Mouse (Mus musculus) activated CD4-positive, CD25-positive, alpha-beta regulatory T cell, adult 4 months (primary cell): Measurements from ENCODE around the gene Igfbp1. TPM values are rescaled to one million over a fixed set of nuclear protein-coding genes. Genes with fewer than 3 reads are reported as not detected.

ENCODE experiments used
- ATAC-seq: one replicate; pipeline ENCODE4 v1.8.0; 2017
- polyA plus RNA-seq, 2 experiments: library from polyadenylated mRNA; unstranded; fragments of 100-300 nt; shearing (Covaris generic); gene quantifications; one replicate each; pipeline ENCODE4 v1.2.1; 2017

The Igfbp1 gene
- polyA plus RNA-seq: not detected

GRCm38 (mm10) chr11:7197491-7197941 is at the start of gene Igfbp1:
TSS of gene Igfbp1 (plus strand) at chr11:7197782.
- ATAC-seq: no peak

GRCm38 (mm10) chr11:7147945-7148344 is 49.6 kb upstream of the Igfbp1 start:
- no peak for ATAC-seq

- ATAC-seq: no peak
Measured at GRCm38 (mm10) chr11:7149471-7149870, 48.1 kb upstream of the Igfbp1 start.

GRCm38 (mm10) chr11:7150511-7150910 is 47.1 kb upstream of the Igfbp1 start:
- ATAC-seq: no peak

GRCm38 (mm10) chr11:7152371-7152770 is 45.2 kb upstream of the Igfbp1 start:
- ATAC-seq: no peak

DNA sequence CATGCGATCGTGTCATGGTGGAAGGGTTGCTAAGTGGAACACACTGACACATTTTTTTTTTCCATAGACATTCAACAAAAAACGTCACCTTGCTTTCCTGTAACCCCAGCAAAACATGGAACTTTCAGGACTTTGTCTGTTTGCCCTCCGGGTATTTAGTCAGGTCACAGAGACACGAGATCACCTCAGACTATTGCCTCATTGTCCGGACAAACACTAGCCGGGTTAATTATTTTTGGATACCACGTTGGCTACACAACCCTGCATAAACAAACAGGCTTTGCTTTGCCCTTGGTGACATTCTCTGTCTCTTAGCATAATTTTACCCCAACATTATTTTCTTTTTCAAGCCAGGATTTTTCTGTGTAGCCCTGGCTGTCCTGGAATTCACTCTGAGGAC is 44.5 kb upstream of the Igfbp1 start:
- no peak for ATAC-seq

GRCm38 (mm10) chr11:7156427-7156826 is 41.2 kb upstream of the Igfbp1 start:
- no peak for ATAC-seq

DNA sequence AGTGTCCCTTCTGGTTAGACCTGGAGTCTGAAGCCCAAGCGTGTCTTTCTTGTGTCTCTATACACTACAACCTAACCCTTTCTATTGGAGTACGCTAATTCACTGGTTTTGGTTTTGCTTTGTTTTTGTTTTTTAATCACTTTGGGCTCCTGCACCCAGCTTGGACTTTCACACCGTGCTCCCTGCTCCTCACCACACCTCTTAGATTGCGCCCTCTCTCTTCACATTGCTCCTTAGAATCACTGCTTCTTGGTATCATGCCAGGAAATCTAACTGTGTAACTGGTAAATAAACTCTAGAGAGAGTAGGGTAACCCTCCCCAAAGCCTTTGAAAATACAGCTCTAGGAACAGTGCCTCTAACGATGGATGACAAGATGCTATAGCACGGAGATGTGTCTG is 39.4 kb upstream of the Igfbp1 start:
- no peak for ATAC-seq

DNA sequence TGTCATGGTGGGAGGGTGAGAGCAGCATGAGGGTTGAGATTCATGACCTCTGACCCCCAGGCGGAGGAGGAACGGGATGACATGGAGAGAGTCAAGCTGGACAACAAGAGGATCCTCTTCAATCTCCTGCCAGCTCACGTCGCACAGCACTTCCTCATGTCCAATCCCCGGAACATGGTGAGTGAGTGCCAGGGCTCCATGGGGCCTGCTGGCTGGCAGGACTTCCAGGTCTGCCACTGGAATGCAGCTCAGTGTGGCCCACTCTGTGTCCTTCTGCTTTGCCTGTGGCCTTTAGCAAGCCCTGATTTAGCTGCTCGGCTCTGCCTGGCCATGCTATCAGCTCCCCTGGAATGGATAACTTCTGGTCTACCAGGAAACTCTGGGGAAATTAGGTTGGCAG is 37.4 kb upstream of the Igfbp1 start:
- ATAC-seq: no peak

DNA sequence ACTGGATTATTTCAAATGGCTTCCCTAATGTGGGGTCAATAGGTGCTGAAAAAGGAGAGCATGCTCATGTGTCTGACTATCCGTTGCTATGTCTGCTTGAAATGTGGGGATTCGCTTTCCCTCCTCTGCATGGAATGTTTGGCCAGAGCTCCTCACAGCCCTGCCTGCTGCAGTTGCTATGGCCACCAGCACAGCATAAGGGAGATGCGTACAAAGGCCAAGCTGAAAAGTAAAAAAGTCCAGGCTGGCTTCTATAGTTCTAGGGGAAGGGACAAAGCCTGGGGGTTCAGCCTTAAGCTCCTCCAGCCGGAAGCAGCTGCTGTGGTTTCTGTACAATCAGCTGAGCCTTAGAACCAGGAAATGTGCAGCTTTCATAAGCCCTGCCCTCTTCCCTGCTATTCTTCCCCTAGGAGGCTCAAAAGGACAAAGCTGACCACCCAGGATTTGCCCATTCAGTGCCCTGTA is 36.9 kb upstream of the Igfbp1 start:
- ATAC-seq: no peak

DNA sequence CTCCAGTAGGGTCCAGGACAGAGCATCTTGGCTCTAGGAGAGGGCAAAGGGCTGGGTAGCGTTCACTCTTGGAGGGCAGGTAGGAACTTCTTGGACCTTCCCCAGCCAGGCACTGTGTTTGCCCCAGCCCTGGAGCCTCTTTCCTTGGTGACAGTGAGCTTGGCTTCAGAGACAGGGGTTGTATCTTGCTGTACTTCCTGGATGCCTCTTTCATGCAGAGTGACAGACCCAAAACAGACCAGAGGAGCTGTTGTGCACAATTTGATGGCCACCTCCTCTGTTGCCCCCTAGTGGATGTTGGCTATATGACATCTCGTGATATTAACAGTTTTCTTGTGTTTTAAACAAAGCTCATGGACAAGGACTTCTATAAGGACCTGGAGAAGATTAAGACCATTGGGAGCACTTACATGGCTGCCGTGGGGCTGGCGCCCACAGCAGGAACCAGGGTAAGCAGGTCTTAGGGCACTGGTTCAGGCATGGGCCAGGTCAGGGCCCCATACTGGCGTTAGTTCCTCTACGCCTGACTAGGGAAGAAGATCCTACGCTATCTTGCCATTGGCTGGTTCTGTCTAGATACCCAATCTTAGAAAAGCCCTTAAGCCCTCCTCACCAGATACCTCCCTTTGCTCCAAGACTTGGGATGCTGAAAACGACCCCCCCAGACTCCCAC is 35.9 kb upstream of the Igfbp1 start:
- ATAC-seq: peak; percentile 66

DNA sequence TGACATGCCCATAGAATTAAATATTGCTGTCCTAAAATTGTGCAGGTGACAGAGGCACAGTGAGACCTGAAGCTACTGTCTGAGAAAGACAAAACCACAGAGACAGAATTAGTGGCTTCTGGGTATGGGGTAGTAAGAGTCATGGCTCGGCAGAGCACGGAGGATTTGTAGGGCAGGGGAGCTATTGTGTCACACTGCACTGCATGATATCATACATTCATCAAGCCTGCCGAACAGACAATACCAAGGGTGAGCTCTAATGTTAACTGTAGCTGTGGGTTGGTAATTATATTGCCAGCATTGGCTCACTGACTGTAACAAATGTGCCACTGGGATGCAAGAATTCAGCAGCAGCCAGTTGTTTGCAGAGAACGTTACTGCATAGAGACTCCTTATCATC is 33.2 kb upstream of the Igfbp1 start:
- ATAC-seq: no peak

DNA sequence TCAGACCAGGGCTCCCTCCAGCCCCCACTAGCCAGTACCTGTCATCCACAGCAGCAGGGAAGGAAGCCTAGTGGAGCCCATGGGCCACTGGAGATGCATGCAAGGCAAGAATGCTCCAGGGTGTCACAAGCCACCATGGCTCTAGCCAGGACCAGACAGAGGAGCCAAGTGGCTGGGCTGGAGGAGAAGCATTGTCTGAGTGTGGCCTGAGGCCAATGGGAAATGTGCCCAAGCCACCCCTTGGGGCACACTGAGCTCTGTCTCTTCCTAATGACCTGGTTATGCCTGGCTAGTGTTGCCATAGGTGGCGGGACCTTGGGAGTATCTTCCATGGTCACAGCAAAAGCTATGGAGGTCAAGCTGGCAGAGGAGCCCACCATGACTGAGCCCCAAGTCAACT is 27.9 kb upstream of the Igfbp1 start:
- ATAC-seq: no peak

- ATAC-seq: no peak
Measured at GRCm38 (mm10) chr11:7173664-7174063, 23.9 kb upstream of the Igfbp1 start.

DNA sequence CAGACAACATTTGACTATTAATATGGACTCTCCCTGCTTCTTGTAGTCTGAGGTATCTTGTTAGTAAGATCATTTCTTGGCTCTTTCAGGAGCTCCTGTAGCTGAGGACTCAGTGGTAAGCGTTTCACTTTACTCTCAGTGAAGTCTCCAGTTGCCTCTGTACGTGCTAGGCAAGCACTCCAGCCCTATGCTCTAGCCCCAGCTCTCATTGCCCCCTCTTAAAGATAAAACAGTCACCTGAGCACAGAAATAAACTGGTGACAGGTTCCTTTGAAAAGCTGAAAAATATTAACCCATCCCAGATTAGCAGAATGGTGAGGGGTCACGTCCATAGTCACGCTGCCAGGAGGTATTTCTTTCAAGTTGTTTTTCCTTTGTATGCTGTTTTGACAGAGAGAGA is 18.9 kb upstream of the Igfbp1 start:
- ATAC-seq: no peak

DNA sequence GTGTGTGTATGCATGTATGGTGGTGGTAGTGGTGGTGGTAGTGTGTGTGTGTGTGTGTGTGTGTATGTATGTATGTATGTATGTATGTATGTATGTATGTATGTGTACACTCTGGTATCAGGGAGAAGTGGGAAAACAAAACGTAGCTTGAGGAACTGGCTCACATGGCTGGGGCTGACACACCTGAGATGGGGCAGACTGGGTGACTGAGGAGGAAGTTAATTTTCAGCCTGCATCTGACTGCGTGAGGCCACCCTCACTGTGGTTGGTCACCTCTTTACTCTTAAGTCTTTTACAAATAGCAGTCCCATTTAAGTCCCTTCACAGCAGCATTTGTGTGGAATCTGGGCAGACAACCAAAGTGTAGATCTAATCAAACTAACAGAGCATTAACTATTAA is 18.3 kb upstream of the Igfbp1 start:
- no peak for ATAC-seq

- ATAC-seq: no peak
Measured at GRCm38 (mm10) chr11:7182409-7183042, 15.1 kb upstream of the Igfbp1 start.

DNA sequence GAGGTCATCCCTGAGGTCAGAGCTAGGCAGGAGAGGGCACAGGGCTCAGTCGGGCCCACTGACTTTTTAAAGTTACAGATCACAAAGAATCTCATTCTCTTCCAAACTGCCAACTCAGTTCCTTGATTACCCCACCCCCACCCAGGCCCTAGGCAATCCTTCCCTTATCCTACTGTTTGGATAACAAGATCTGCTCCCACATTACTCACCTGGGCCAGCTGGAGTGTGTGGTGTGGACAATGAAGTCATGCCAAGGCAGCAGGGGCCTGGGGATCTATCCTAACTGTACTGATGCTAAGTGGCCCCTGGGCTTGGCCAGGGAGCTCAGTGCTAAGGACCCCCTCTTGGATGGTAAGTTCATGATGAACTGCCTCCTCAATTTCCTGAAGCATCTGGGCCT is 13.2 kb upstream of the Igfbp1 start:
- ATAC-seq: no peak

- no peak for ATAC-seq
Measured at GRCm38 (mm10) chr11:7187472-7187871, 10.1 kb upstream of the Igfbp1 start.

DNA sequence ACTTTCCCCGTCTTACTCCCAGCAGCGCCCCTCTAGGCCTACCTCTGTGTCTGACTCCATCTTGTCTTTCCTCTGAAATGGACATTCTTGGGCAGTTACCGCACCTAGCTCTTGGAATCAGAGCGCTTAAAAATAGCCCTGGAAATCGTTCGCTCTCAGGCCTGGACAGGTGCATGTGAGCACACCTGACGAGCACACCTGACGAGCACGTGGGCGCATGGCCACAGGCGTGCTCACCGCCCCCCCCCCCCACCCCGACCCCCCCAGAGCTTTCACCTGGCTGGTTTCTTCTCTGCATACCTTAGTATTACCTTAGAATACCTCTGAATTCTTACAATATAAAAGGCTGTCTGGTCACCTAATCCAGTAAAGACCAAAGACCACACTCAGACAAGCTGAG is 9.1 kb upstream of the Igfbp1 start, which contains the start of gene Gm11985:
Gene Gm11985, minus strand, starts transcription at position 101 of the 400 bp plus-strand sequence.
- no peak for ATAC-seq

DNA sequence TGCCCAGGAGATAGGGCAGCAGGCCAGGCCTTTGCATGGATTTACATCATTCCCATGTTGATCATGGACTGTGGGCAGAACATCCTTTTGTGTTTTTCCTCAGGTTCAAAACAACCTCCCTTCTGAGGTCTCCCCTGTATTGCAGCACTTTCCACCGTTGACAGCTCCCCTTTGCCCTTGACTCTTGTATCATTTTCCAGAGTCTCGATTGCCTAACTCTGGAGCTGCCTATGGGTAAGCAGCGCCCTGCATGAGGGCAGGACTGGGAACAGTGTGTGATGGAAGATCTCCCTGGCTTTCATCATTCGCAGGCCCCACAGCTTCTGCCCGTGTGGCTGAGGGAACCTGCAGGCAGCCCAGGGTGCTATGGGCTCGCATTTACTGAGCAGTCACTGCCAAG is 4.9 kb upstream of the Igfbp1 start:
- ATAC-seq: no peak

DNA sequence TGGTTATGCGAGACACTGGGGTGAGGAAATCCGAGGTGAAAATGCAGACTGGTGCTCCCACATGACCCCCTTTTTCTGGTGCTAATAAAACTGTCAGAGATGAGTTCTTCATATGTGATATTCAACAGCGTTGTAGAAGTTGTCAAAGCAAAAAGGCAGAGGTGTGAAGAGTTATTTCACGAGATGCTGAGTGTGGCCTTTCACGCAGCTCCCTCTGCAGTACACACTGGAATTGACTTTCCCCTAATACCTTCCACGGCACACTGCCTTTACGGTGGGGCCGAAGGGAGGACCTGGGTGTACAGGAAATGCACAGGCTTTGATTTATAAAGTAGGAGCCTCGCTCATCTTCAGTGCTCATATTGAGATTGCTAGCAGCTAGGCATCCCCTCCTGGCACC is 4.4 kb upstream of the Igfbp1 start:
- no peak for ATAC-seq

GRCm38 (mm10) chr11:7194432-7195311 is 2.9 kb upstream of the Igfbp1 start:
- ATAC-seq: no peak
